Mouse (Mus musculus) brain, embryonic 14.5 days (tissue): ENCODE measurements at regions not wholly inside any gene's neighbourhood (a gene's known extent, or its start where the extent isn't known, plus 50 kb on each side); places are given as distances from the start of the nearest gene placed in this dataset.
A peak's percentile ranks its signal among the peaks of the same experiment; 100 is the strongest.

ENCODE experiments used
- DNase-seq: peaks from one replicate; pipeline ENCODE4 v3.0.0-alpha.2; 2011; ENCODE audit warnings: low read depth
- CTCF ChIP-seq: fragments of 200-500 bp; IDR thresholded peaks from 2 replicates; pipeline ENCODE4 v1.5.1; 2012; ENCODE audit warnings: inconsistent platforms, mild to moderate bottlenecking, moderate library complexity, borderline replicate concordance; ENCODE audit not compliant: insufficient read depth, insufficient read length; ENCODE audit errors: extremely low read depth
- POLR2A ChIP-seq: fragments of 200-500 bp; IDR thresholded peaks from 2 replicates; pipeline ENCODE4 v1.6.1; 2012; ENCODE audit warnings: mild to moderate bottlenecking, inconsistent platforms, borderline replicate concordance; ENCODE audit not compliant: poor library complexity, insufficient read depth, insufficient read length, severe bottlenecking; ENCODE audit errors: extremely low read depth

GRCm38 (mm10) chr1:190495741-190496520 is 325.4 kb upstream of the Prox1 start:
- TF ChIP-seq POLR2A (no peak), CTCF (no peak)
- no peak for DNase-seq

DNA sequence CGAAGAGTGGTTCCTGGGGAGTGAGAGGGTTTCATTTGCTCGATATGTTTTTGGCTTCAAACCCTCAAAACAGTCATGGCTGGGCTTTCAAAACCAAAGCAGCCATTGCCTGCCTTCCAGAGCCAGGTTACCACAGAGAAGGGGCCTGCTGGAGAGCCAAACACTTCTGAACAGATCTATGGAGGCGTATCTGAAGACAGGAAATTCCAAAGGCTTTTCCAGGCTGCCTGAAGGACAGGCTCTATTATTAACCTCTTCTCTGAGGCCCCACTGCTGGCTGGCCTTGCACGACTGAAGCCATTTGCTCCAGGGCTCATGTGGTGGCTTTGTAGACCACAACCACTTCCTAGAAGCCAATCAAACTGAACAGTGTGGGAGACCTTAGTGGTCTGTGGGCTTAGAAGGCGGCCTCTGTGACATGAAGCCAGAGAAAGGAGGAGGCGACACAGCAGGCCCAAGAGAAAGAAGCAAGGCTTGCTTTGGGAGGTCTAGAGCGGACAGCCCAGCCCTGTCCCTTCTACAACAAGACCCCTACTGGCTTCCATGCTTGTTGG is 316.1 kb upstream of the Prox1 start:
- TF ChIP-seq CTCF, result no peak
- no peak for TF ChIP-seq POLR2A
- no peak for DNase-seq

GRCm38 (mm10) chr1:190483366-190483765 is 312.9 kb upstream of the Prox1 start:
- DNase-seq, result no peak
- TF ChIP-seq POLR2A (no peak), CTCF (no peak)

DNA sequence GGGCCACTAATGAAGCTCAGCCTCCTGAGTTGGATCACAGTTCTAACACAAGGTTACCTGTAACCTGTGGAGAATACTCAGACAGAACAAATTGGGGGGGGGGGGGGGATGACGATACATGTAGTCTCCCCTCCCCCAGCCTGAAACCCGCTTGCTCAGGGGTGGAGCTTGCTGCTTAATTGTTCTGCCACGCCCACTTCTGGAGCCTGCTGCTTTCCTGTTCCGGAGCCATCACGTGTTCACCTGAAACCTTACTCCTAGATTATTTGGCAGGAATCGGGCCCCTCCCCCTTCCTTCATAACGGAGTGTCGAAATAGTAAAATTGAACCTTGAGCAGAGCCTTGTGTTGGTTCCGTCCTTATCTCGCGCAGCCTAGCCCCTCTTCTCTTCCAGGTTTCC is 310.6 kb upstream of the Prox1 start:
- TF ChIP-seq POLR2A (no peak), CTCF (no peak)
- DNase-seq, result no peak

DNA sequence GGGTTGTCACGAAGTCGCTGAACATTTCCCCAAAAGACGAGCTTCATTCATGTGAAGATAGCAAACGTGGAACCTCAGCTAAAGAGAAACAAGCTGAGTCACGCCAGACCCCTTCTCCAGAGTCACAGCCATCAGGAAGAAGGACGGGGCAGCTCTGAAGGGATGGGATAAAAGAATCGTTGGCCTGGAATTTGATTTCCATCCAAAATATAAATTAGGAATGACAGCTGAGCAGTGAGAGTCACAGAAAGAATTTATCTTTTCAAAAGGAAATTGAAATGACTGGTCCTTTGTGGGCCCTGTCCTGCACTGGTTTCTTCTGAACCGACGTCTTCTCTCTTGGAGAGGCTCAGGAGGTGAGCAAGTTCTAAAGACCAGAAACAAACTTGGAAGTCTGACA is 310.1 kb upstream of the Prox1 start:
- no peak for DNase-seq

GRCm38 (mm10) chr1:190472761-190473160 is 302.2 kb upstream of the Prox1 start:
- no peak for DNase-seq
- TF ChIP-seq CTCF (no peak), POLR2A (no peak)

More for the DNA sequence above, 310.1 kb upstream of the Prox1 start:
- TF ChIP-seq POLR2A, result no peak
- TF ChIP-seq CTCF, result no peak

DNA sequence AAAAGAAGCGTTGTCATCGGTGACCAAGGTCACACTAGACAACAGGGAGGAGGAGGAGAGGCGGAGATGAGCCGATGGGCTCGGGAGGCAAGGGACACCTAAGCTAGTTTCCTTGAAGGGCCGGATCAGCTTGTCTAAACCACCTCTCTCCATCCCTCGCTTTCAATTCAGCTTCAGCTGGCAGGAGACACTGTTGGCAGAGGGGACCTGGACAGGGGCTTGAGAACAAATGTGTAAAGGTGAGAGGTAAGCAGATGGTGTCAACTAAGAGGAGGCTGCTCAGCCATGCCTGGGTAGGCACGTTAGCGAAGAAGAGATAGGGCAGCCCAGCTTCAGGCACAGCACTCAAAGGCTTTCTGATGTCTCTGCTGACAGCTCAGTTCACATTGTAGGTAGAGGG is 299.8 kb upstream of the Prox1 start:
- DNase-seq, result no peak
- no peak for TF ChIP-seq POLR2A
- no peak for TF ChIP-seq CTCF

DNA sequence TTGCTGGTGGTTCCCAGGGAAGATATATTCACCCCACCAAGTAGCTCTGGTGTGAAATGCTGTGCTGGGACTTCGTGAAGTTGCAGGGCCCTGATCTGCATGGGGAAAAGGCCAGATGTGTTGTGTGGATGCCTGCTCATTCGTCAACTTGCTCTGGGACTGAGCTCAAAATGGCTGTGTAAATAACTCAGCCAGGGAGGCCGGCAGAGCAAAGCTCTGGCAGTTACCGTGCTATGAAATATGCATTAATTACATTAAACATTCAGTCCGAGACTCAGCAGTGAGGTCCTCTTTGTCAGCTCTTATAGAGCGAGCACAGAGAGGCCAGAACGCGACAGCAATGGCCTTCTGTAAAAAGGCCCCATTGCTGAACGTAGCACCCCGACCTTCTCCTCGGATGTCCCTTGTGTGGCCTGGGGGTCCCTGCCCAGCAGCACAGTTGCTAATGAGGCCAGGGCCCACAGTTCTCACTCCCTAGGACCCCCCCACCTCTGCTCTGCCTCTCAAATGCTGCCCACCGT is 287.1 kb upstream of the Prox1 start:
- peak; percentile 66 for DNase-seq
- no peak for TF ChIP-seq POLR2A
- no peak for TF ChIP-seq CTCF

DNA sequence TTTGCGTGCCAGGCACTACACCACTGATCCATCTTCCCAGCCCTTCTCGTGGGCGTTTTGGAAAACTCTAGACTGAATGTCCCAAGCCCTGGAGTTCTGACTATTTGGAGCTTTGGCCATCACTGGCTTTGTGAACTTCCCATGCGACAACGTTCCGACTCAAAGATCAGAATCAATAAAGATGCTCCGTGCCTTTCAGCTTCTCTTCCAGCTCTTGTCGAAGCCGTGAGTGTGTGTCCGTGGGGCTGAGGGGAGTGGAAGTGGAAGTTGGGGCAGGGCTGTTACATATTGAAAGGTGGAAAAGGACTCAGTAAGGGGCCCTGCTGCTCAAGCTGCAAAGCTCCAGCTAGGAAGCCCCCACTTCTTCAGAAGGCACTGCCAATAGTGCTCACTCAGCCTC is 283.0 kb upstream of the Prox1 start:
- TF ChIP-seq POLR2A (no peak), CTCF (no peak)

DNA sequence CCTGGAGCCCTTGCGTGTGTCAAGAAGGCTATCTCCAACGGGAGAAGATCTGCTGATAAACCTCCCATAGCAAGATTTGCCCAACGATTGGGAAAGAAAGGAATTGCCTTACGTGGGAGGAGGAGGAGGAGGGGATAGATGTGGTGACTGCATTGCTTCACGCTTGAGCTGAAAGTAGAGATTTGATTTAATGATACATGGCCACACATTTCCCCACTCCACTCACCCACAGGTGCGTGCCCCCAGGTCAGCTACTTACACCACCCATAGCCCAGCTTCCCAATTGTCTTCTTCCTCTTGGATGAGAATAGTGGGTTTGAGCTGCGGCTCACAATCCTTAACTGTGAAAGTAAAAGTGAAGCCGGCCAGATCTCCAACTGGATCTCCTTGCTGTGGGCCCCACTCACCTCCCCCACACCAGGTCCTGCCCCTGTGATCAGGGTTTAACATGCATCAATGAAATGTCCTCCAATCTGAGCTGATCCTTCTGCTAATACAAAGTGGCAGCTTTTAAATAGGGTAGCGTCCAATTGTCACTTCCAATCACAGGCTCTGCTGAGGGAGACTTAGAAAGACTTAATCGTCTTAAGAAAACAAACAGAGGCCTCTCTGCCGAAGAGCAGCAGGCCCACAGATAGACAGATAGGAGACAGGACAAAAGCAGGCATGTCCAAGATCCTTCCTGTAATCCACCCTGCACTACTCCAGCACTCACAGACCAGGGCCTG is 281.8 kb upstream of the Prox1 start:
- DNase-seq, result peak; percentile 27
- TF ChIP-seq CTCF (no peak), POLR2A (no peak)

More for the DNA sequence above, 283.0 kb upstream of the Prox1 start:
- no peak for DNase-seq

DNA sequence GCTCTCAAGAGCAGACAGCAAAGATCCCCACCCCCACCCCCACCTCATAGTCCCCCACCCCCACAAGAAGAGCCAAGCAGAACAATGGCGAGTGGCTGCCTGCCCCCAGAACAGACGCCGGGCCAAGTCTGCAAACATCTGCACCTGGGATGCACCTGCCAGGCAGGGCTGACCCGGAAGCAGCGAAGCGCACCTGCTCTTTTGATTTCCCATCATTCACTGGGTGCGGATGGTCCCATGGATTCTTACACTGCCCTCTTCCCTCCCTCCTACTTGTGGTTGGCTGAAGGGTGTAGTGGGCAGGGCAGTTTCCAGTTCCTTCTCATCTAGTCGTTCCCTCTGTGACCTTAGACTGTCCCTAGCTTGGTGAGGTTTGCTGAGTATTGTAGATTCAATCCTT is 277.7 kb upstream of the Prox1 start:
- no peak for TF ChIP-seq CTCF
- no peak for TF ChIP-seq POLR2A
- no peak for DNase-seq

GRCm38 (mm10) chr1:190447253-190447652 is 276.7 kb upstream of the Prox1 start:
- no peak for DNase-seq
- no peak for TF ChIP-seq CTCF
- TF ChIP-seq POLR2A, result no peak

DNA sequence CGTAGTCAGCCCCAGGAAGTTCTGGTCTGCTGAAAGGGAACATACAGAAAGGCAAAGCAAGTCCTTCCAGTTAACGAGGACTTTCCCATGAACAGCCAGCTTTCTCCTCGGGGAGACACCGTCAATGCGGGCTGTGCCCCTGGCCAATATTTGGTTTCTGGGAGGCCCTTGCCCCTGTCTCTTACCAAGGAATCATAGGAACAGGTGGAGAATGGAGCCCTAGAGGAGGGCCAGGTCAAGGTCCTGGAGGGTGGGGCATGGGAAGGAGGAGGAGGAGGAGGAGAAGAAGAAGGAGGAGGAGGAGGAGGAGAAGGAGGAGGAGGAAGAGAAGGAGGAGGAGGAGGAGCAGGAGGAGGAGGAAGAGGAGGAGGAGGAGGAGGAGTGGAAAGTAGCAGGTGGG is 276.2 kb upstream of the Prox1 start:
- DNase-seq, result no peak

GRCm38 (mm10) chr1:190444366-190444765 is 273.9 kb upstream of the Prox1 start:
- DNase-seq, result no peak
- TF ChIP-seq POLR2A (no peak), CTCF (no peak)

More for the DNA sequence above, 276.2 kb upstream of the Prox1 start:
- TF ChIP-seq POLR2A, result no peak
- TF ChIP-seq CTCF, result no peak

- no peak for DNase-seq
- TF ChIP-seq POLR2A (no peak), CTCF (no peak)
Observed at GRCm38 (mm10) chr1:190443234-190443633, 272.7 kb upstream of the Prox1 start.
